Mouse (Mus musculus): ENCODE measurements at regions not wholly inside any gene's neighbourhood (a gene's known extent, or its start where the extent isn't known, plus 50 kb on each side); places are given as distances from the start of the nearest gene placed in this dataset.
A peak's percentile ranks its signal among the peaks of the same experiment; 100 is the strongest.

DNA sequence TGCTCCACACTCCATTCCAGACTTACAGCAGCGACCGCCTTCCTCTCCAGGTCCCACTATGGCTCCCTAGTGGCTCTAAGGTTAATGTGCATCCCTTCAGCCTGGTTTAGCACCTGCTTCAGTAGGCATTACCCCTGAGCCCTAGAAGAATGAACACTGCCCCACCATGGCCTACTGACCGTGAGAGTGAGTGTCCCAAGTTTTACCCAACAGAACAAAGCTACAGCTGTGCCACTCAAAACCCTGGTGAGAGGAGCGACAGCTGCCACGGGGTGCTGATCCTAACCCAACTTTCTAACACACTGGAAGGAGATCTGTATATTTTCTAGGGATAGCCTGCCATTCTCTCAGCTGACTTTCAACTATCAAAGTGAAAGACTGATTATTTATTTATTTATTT, 208.9 kb upstream of the Klf14 start:
- DNase-seq: no peak

DNA sequence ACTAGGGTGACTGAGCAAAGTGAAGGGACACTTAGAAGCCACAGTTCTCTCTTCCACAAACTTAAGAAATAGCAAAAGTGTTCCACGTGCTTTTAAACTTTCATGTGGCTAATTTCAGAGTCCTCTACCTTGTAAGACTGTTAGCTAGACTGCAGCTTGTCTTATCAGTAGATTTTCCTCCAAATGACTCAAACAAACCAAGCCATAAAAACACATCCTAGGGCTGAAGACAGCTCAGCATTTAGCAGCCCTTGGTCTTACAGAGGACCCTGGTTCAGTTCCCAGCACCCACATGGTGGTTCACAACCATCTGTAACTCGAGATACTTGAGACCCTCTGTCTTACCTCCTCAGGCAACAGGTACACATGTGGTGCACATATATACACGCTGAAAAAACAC, 209.9 kb upstream of the Klf14 start:
- no peak for DNase-seq

DNA sequence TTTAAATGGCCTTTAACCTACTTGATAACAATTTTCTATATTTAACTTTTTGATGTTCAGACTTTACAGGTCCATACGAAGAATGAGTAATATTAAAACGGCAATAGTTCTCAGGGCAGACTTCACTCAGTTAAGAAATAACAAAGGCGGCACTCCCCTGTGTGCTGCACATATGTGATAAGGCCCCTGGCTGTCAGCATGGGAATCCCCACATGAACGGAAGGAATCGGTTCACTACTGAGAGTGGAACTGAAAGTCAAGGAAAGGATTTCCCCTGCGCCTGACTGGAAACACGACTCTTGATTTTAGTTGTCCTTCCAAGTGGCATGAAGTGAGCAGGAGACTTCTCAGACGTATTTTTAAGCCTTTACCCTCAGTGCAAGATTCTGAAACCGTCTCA, 210.5 kb upstream of the Klf14 start:
- no peak for DNase-seq

GRCm38 (mm10) chr6:31169868-31170600, 211.2 kb upstream of the Klf14 start:
- no peak for DNase-seq

- DNase-seq: no peak
These were observed 213.1 kb upstream of the Klf14 start for GRCm38 (mm10) chr6:31171831-31172569.

DNA sequence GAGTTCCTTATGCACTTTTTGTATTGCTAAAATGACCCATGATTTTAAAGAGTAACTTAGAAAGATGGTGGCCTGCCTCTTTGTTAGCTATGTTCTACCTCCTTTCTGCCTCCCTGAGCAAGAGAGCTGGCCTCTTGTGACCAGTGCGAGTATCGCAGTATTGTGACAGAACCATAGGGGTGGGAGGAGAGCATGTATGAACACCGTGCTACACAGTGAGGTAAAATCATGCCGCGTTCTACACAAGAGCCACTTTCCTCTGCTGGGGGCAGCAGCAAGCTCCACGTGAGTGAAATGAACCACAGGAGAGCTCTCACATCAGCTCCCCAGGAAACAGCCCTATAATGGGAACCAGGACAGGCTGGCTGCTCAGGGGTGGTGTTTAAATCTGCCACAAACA, 216.9 kb upstream of the Klf14 start:
- no peak for DNase-seq

DNA sequence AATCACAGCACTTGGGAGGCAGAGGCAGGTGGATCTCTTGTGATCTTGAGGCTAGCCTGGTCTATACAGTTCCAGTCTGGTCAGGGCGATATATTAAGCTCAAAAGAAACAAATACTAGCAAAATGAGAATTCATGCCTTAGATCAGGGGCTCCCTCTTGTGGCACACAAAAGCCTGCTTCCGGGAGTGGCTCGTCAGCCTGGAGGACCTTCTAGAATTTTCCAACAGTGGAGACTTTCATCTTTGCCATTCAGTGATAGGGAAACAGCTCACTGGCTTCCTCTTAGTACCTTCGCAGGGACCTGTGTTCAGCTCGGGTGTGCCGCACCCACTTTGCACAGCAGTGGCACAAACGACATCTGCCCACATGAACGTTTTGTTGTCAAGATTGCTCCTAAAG, 217.5 kb upstream of the Klf14 start:
- peak in 1 of 2 experiments; percentile 48 for DNase-seq

GRCm38 (mm10) chr6:31176831-31177230, 218.0 kb upstream of the Klf14 start:
- no peak for DNase-seq

DNA sequence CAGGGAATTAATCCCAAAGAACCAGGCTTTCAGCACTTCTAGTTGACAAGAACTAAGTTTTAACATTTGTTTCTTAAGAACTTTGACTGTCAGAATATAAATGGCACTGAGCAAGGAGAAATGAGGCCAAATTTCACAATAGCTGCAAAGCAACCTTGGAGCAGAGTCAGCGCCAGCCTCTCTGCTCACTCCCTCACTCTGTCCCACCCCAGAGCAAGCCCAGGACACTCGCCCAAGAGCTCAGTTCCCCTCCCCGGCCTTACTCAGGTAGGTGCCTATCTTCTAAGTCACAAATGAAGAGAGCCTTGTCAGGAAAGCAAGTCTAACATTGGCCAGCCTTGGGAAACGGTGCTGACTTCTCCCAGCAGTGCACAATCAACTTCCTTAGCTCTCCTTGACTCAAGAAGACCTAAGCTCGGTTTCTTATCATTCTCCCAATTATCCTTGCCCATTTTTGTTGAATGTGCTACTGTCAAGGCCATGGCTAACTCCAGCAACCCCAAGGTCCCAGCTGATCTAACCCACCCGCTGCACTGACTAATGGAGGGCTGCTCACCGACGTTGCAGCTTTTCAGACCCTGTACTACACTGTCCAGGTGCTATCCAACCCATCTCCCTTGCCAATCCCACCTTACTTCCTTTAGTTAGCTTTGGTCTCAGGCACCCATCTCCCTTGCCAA, 219.5 kb upstream of the Klf14 start:
- DNase-seq: no peak

GRCm38 (mm10) chr6:31182284-31182683, 216.3 kb upstream of the Mkln1 start:
- no peak for DNase-seq

GRCm38 (mm10) chr6:31183127-31183526, 215.4 kb upstream of the Mkln1 start:
- DNase-seq: no peak

DNA sequence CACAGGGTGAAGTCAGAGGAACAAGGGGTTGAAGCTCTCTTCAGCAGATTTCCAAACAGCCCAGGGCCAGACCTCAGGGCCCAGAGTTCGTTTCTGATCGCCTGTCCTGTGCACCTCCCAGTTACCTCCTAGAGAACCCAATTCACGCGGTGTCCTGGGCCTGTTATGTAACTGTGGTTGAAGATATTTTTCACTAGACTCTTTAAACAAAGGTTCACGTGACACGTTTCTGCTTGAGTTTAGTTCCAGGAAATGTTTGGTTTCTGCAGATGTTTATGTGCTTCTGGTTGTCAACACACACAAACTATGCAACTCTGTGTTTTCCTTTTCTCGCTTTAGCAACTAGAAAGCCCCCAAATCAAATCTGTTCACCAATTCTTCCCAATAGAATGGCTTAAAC, 214.0 kb upstream of the Mkln1 start:
- DNase-seq: no peak

- DNase-seq: no peak
These were observed 213.4 kb upstream of the Mkln1 start for GRCm38 (mm10) chr6:31185151-31185550.

- DNase-seq: no peak
These were observed 210.5 kb upstream of the Mkln1 start for GRCm38 (mm10) chr6:31188066-31188465.

DNA sequence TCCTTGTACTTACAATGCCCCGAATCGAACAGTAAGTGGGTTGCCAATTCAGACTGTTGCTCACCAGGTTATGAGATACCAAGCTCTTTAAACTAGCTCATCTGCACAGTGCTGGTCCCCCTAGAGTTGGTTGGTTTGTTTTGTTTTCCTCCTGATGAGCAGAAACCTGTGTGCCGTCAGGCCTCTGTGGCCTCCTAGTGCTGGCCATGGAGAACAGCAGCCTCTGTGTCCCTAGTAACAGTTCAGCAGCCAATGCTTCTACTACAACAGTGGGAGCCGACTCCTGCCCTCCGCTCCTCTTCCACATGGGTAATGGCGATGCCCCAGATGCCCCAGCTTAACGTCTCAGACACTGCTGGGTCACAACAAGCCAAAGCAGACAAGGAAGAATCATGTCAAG, 209.5 kb upstream of the Mkln1 start:
- DNase-seq: peak in 1 of 2 experiments; percentile 48

DNA sequence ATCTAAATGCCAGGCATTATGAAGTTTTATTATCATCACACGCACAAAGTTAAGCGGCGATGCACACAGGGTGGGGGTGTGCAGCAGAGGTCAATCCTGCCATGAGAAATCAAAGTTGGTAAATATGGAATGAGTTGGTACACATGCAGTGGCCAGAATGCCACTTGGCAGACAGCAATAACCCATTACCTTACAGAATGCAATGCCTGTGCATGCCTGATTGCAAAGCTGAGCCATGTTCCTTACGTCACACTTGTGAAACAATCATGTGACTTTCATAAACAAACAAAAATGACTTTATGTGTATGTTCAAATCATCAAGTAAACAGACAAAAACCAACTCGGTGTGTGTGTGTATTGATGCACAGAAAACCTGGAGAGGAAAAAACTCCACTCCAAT, 208.5 kb upstream of the Mkln1 start:
- no peak for DNase-seq

GRCm38 (mm10) chr6:31190628-31191373, 207.7 kb upstream of the Mkln1 start:
- no peak for DNase-seq

DNA sequence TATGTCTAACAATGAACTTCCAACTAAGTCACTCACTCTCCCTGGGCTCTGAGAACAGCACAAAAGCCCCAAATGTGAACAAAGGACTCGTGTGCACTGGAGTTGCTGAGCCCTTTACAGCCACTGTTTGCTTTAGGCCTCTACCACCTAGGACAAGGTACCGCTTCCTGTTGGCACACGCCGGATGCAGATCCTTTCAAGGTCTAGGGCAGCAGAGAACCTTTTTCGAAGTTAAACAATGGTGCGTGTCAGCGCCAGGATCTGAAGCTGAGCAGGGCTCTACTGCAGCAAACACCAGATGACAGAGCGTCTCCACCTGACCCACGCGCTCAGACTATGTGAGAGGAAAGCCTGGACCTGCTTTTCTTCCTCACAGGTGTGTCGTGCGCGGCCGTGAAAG, 207.0 kb upstream of the Mkln1 start:
- no peak for DNase-seq

GRCm38 (mm10) chr6:31192197-31192596, 206.3 kb upstream of the Mkln1 start:
- no peak for DNase-seq

GRCm38 (mm10) chr6:31193202-31193601, 205.3 kb upstream of the Mkln1 start:
- no peak for DNase-seq

- peak in 1 of 2 experiments; percentile 36 for DNase-seq
These were observed 200.8 kb upstream of the Mkln1 start for GRCm38 (mm10) chr6:31197631-31198338.

DNA sequence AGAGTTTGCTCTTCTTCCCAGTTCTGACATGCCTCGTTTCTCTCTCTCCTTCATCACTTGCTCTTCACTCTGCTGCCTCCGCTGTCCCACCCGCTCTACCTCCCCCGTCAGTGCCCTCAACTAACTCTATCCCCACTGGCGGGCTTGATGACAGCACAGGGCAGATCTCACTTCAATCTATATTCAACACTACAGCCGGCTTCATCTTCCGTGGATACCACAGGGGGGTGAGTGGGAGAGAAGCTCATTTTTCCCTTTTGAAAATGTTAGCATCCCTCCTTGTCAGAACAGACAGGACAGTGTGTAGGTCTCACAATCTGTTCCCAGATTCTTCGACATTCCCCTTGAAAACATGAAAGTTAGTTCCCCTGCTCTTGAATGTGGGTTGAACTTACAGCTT, 200.2 kb upstream of the Mkln1 start:
- DNase-seq: no peak

DNA sequence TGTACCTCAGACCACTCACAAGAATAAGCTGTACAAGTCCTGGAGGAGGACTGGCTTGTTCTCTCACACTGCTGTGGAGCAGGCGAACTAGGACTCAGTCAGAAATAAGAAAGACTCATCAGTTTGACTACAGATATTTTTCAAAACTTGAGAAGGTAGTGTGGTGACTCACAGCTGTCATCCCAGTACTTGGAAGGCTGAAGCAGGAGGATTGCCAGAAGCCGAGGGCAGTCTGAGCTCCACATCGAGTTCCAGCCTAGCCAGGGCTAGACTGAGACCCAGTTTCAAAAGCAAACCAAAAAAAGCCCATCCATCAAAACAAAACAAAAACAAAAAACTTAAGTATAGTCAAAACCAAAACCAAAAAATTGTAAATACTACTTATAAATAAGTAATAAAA, 197.8 kb upstream of the Mkln1 start:
- no peak for DNase-seq

Measured in kidney, postnatal 25 days (tissue).